Mouse (Mus musculus) heart, embryonic 14.5 days (tissue): ENCODE data around the gene Igf2r. TPM values are rescaled to one million over a fixed set of nuclear protein-coding genes. Genes with fewer than 3 reads are reported as not detected.

Source experiments
- ATAC-seq: fragments of 200-750 bp; cut with Nextera tagmentation; 2 replicates; pipeline ENCODE4 v1.8.0; 2017; ENCODE audit warnings: low read depth, moderate TSS enrichment; ENCODE audit not compliant: insufficient number of reproducible peaks, insufficient read depth, low FRiP score
- H3K27ac ChIP-seq, 2 experiments: fragments of 200-500 bp in 1 of 2; fragments of 300-500 bp in 1 of 2; sonication (generic) in 1 of 2; replicated peaks in 1 of 2; 2 replicates each; pipeline ENCODE4 v1.5.1; 2012 to 2014; ENCODE audit warnings: low read depth in 2 of 2, low read length in 2 of 2, control low read depth in 1 of 2, mild to moderate bottlenecking in 1 of 2, mixed read lengths in 1 of 2; ENCODE audit not compliant: control insufficient read depth in 1 of 2, insufficient read depth in 1 of 2
- H3K27me3 ChIP-seq: fragments of 300-500 bp; sonication (generic); 2 replicates; pipeline ENCODE4 v1.6.1; 2014; ENCODE audit warnings: mild to moderate bottlenecking, low read length, control low read depth; ENCODE audit not compliant: control insufficient read depth, insufficient read depth
- H3K36me3 ChIP-seq: fragments of 300-500 bp; sonication (generic); 2 replicates; pipeline ENCODE4 v1.6.1; 2014; ENCODE audit warnings: mild to moderate bottlenecking, control low read depth, low read length, mixed read lengths; ENCODE audit not compliant: control insufficient read depth, insufficient read depth
- H3K4me1 ChIP-seq, 2 experiments: fragments of 200-500 bp in 1 of 2; fragments of 300-500 bp in 1 of 2; sonication (generic) in 1 of 2; 2 replicates each; pipeline ENCODE4 v1.6.1; 2012 to 2014; ENCODE audit warnings: low read length in 2 of 2, control low read depth in 1 of 2, mixed read lengths in 1 of 2; ENCODE audit not compliant: control insufficient read depth in 2 of 2, insufficient read depth in 2 of 2
- H3K4me2 ChIP-seq: fragments of 300-500 bp; sonication (generic); 2 replicates; pipeline ENCODE4 v1.6.1; 2014; ENCODE audit warnings: mild to moderate bottlenecking, low read length
- H3K4me3 ChIP-seq, 2 experiments: fragments of 200-500 bp in 1 of 2; fragments of 300-500 bp in 1 of 2; sonication (generic) in 1 of 2; 2 replicates each; pipeline ENCODE4 v1.5.1; 2012 to 2014; ENCODE audit warnings: low read length in 2 of 2, mild to moderate bottlenecking in 2 of 2, control low read depth in 1 of 2, low read depth in 1 of 2, moderate library complexity in 1 of 2; ENCODE audit not compliant: control insufficient read depth in 1 of 2, insufficient read depth in 1 of 2
- H3K9ac ChIP-seq: fragments of 300-500 bp; sonication (generic); 2 replicates; pipeline ENCODE4 v1.6.1; 2014; ENCODE audit warnings: mild to moderate bottlenecking, low read length
- H3K9me3 ChIP-seq: fragments of 300-500 bp; sonication (generic); 2 replicates; pipeline ENCODE4 v1.6.1; 2016; ENCODE audit warnings: low read length, control low read depth; ENCODE audit not compliant: control insufficient read depth
- WGBS: fragments of 180-500 bp; shearing (Covaris S2); extraction: QIAGEN DNeasy Blood & Tissue Kit; methylation state at CpG from one replicate; pipeline ENCODE4 v1.1.7; 2014; 5-methylcytosine and 5-hydroxymethylcytosine counted together
- polyA plus RNA-seq: library from polyadenylated mRNA; unstranded; fragments of >200 nt; fragmentation: Nextera tagmentation; extraction: Ambion mirVana; gene quantifications from 2 replicates; pipeline ENCODE4 v1.2.1, GENCODE M21; 2014

The Igf2r gene
- polyA plus RNA-seq, 1 experiment from 2014 or later, result 201 TPM

DNA sequence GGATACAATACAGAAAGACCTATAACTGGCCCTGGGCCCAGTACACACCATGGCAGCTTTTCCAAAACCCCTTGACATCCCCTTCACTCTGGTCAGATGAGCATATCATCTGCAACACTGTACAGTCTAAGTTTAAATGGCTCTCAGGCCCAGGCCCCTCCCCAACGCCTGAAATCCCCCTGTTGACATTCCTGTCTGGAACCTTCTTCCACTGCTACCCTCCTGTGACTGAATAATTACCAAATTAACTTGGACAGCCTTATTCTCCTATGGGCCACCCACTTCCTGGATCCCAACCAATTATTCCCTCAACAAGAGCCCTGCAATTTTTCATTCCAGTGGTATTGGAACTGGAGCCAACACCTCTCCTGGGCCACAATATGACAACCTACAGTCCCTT is 25.4 kb downstream of the Igf2r start:
- H3K9me3 ChIP-seq, result peaks cover 11% of the 10 kb centered on the region; the same call in 1 of the 2 replicates
- no peak for ATAC-seq
- H3K4me1 ChIP-seq, result peaks cover 21 to 75% of the 10 kb centered on the region in 2 experiments
- peak overlapping the region; percentile 11 to 70; a peak in 3 of 4 replicates for H3K4me3 ChIP-seq
- H3K27ac ChIP-seq, result peak overlapping the region; percentile 13 to 94; a peak in 3 of 4 replicates
- WGBS, result 31% methylated on average over 1 of the region's 1 CpGs
- peak overlapping the region; percentile 94 for H3K9ac ChIP-seq
- peaks cover 98% of the 10 kb centered on the region for H3K36me3 ChIP-seq
- no peaks in the 10 kb centered on the region for H3K27me3 ChIP-seq
- H3K4me2 ChIP-seq, result peak overlapping the region; percentile 70

DNA sequence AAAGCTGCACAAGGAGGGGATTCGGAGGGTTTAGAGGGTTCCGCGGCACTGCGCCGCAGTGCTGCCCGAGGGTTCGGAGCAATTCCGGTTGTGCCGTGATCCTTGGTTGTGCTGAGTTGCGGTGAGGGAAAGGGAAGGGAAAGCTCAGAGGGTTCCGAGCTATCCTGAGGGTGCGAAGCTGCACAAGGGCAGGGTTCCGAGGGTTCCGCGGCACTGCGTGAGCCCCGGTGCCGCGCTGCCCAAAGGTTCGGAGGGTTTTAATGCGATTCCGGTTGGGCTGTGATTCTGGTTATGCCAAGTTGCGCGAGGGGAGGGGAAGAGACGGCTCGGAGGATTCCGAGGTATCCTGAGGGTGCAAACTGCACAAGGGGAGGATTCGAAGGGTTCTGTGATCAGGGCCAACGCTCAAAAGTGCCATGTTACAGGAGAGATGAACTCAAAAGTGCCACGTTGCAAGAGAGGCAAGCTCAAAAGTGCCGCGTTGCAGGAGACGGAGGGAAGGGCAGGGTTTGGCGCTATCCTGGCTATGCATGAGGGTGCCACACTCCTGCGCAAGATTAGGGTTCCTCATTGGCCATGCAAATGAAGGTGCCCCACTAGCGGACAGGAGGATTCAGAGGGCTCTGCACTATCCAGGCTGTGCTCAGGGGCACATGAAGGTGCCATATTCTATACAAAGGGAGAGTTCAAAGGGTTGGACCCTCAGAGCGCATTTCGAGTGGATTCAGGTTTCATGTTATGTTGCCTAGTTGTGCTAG is 27.1 kb downstream of the Igf2r start:
- Histone ChIP-seq H3K4me2 (peak overlapping the region; percentile 70), H3K9me3 (peaks cover 11% of the 10 kb centered on the region; the same call in 1 of the 2 replicates), H3K27me3 (no peaks in the 10 kb centered on the region), H3K27ac (peak overlapping the region; percentile 75 to 94), H3K9ac (peak overlapping the region; percentile 94), H3K36me3 (peaks cover 98% of the 10 kb centered on the region), H3K4me1 (peaks cover 28 to 76% of the 10 kb centered on the region in 2 experiments), H3K4me3 (peak overlapping the region; percentile 70 to 82)
- WGBS, result 44% methylated on average over 38 of the region's 38 CpGs
- no peak; the same call in 1 of the 2 replicates for ATAC-seq

DNA sequence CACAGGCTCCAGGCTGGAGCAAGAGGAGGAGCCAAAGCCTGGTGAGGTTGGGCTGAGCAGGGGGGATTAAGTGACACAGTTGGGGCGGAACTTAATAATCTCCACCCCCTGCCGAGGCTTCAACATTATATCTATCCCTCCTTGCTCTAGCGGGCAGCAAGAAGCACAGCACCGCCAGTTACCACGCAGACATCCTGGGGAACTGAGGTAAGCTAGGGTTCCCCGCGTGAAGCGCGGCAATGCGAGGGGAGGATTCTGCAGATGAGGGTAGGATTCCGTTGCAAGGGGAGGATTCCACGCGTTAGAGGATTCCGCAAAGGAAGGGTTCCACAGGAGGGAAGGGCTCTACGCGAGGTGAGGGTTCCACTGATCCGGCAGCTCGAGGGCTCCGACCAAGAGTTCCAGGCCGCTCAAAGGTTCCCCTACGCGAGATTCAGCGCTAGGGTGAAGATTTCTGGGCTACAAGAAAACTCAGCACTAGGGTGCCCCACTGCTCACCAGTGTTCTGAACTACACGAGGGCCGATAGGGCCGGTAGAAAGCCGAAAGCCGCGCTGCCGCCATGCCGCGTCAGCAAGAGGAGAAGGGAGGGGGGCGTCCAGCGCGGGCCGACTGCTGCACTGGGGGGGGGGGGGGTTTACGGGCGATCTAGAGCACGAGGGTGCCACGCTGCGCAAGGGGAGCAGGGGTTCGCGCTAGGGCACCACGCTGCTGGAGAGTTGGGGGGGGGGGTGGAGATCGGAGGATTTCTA is 28.1 kb downstream of the Igf2r start:
- Histone ChIP-seq H3K4me2 (peak overlapping the region; percentile 70), H3K9me3 (peaks cover 11% of the 10 kb centered on the region; the same call in 1 of the 2 replicates), H3K4me3 (peak overlapping the region; percentile 70 to 82), H3K36me3 (peaks cover 99% of the 10 kb centered on the region), H3K27me3 (no peaks in the 10 kb centered on the region), H3K27ac (peak overlapping the region; percentile 94 to 96), H3K9ac (peak overlapping the region; percentile 94), H3K4me1 (peaks cover 33 to 80% of the 10 kb centered on the region in 2 experiments)
- WGBS, result 44% methylated on average over 42 of the region's 45 CpGs
- ATAC-seq, result peak; percentile 79

DNA sequence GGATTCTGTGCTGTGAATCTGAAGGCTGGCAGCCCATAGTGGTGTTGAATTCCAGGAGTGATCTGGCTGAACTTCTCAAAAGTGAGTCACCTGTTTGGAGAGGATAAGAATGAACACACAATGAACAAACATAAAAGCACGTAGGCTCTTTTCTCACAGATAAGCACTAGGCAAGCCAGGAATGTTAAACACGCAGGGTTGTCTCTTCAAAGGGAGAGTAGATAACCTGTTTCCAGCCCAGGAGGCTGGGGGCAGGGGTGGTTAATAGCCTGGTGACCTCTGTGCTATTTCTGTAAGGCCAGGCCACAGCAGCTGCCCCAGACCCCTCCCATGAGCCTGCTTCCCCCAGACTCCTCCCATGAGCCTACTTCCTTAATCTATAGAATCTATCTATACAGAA is 29.1 kb downstream of the Igf2r start:
- Histone ChIP-seq H3K27me3 (no peaks in the 10 kb centered on the region), H3K27ac (peak overlapping the region; percentile 94 to 96), H3K9me3 (peaks cover 11% of the 10 kb centered on the region; the same call in 1 of the 2 replicates), H3K4me1 (peaks cover 31 to 80% of the 10 kb centered on the region in 2 experiments), H3K36me3 (peaks cover 99% of the 10 kb centered on the region), H3K4me2 (peak overlapping the region; percentile 70), H3K9ac (peak overlapping the region; percentile 67), H3K4me3 (peak overlapping the region in 1 of 2 experiments; percentile 70; a peak in 1 of 4 replicates)
- WGBS, result 0% methylated on average over 2 of the region's 2 CpGs
- peak; percentile 36 for ATAC-seq

DNA sequence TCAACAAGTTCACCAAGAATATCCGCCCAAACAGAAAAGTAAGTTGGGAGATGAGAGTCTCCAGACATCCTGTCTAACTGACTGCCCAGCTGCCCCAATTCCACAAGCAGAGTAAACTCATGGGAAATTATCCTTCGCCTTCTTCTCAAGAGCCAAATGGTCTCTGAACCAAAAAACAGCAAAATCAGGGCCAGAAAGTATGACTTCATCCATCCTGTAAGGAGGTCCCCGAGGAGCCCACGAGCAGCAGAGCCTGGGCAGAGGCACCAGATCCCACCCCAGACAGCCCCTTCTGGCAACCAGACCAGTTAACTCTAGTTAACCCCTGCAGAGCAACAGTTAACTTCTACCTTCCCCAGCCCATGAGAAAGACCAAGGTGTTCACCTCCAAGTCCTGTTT is 29.9 kb downstream of the Igf2r start:
- H3K27ac ChIP-seq, result peak overlapping the region; percentile 94 to 96
- 19% methylated on average over 4 of the region's 4 CpGs for WGBS
- peak overlapping the region in 1 of 2 experiments; percentile 70; a peak in 1 of 4 replicates for H3K4me3 ChIP-seq
- no peaks in the 10 kb centered on the region for H3K27me3 ChIP-seq
- peak overlapping the region; percentile 67 for H3K9ac ChIP-seq
- ATAC-seq, result no peak; the same call in 1 of the 2 replicates
- H3K9me3 ChIP-seq, result peaks cover 11% of the 10 kb centered on the region; the same call in 1 of the 2 replicates
- peaks cover 96% of the 10 kb centered on the region for H3K36me3 ChIP-seq
- peak overlapping the region; percentile 70 for H3K4me2 ChIP-seq
- H3K4me1 ChIP-seq, result peaks cover 29 to 78% of the 10 kb centered on the region in 2 experiments

DNA sequence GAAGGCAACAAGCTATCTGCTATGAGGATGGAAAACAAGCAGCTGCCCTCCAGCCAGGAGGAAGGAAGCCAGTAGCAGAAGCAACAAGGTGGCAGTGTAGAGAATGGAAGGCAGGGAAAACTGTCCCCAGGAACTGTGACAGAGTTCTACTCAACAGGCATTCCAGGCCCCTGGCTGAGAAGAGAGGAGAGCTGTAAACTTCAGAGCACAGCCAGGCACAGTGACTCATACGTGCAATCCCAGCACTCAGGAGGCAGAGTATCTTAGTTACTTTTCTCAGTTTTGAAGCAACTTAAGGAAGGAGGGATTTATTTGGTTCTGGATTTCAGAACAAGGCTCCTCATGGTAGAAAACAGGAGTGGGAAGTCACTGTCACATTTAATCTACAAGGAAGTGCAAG is 31.5 kb downstream of the Igf2r start:
- peaks cover 11% of the 10 kb centered on the region; the same call in 1 of the 2 replicates for H3K9me3 ChIP-seq
- WGBS, result 16% methylated on average over 1 of the region's 1 CpGs
- H3K4me3 ChIP-seq, result no peak overlapping the region
- no peaks in the 10 kb centered on the region for H3K27me3 ChIP-seq
- H3K4me1 ChIP-seq, result peaks cover 36 to 81% of the 10 kb centered on the region in 2 experiments
- H3K9ac ChIP-seq, result peak overlapping the region; percentile 54
- ATAC-seq, result no peak
- H3K27ac ChIP-seq, result peak overlapping the region; percentile 68 to 94
- peak overlapping the region; percentile 29; the same call in 1 of the 2 replicates for H3K4me2 ChIP-seq
- H3K36me3 ChIP-seq, result peaks cover 96% of the 10 kb centered on the region

DNA sequence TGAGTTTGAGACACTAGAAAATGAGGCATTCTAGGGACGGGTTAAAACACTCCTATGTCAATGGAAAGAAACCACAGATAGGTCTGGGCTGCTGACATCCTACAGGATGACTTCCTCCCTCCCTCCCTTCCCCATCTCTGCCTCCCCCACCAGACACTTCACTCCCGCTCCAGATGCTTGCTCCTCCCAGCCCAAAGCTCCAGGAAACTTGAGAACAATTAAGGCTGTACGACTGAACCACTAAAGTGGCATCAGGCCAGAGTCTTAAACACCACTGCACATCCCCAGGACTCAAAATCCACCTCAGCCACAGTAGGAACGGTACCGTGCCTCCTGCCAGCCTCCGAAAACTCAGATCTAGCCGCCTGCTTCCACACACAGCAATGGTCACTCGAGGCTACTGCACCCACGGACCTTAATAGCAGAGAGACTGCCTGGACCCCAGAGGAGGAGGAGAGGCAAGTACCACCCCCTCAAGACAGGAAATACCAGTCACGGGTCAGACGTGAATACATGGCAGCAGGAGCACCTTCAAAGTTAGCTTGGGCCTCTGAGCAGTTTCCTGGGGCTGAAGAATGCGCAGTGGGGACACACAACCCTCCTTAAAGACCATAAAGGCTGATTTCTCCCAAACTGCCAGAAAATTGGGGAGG is 35.1 kb downstream of the Igf2r start:
- H3K27me3 ChIP-seq, result no peaks in the 10 kb centered on the region
- H3K4me1 ChIP-seq, result peaks cover 37 to 82% of the 10 kb centered on the region in 2 experiments
- peak overlapping the region; percentile 44; the same call in 1 of the 2 replicates for H3K9ac ChIP-seq
- peak overlapping the region; percentile 76 to 82 for H3K27ac ChIP-seq
- H3K4me3 ChIP-seq, result 0 out of 4 replicates have a peak overlapping the region, but pooled peaks of 1 of the 2 experiments have one; percentile 20
- H3K4me2 ChIP-seq, result peak overlapping the region; percentile 24
- no peaks in the 10 kb centered on the region for H3K9me3 ChIP-seq
- peaks cover 96% of the 10 kb centered on the region for H3K36me3 ChIP-seq
- peak; percentile 56 for ATAC-seq
- WGBS, result 30% methylated on average over 12 of the region's 12 CpGs
